Comparison of ENCODE assay signal across 9 mouse cellular contexts in the genomic region with DNA sequence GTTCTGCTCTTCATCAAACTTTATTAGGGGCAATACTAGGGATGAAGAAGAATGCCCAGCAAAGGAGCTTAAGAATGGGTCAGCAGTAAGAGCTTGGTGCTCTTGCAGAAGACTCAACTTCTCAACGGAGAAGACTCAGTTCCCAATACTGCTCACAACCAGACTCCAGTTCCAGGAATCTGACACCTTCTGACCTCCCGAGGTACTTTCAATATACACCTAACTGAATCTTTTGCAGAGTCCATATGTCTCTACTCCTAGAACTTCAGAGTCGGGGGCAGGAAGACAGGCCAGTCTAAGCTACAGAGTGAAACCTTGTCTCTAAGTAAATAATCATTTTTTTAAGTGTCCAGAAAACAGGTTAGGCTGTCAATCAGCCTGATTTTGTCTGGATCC. TPM values are rescaled to one million over a fixed set of nuclear protein-coding genes. Genes with fewer than 3 reads are reported as not detected.
A peak's percentile ranks its signal among the peaks of the same experiment; 100 is the strongest.
DNase-seq lines count a peak whose midpoint lies in the region; ATAC-seq lines count a peak whose summit lies in the region.
"Had no signal": no experiment of that assay in that cellular context is flagged by ENCODE, and none has a peak within 500 bp of the region (broad histone marks: within the 10 kb centered on the region; RNA-seq: fewer than 3 reads in every experiment).

No protein-coding gene starts in this region.

- peak overlapping the region; percentile 82 for H3K9ac ChIP-seq in neural tube, embryonic 11.5 days (ENCODE audit: low read length)
- peak overlapping the region; percentile 64 for H3K9ac ChIP-seq in forebrain, embryonic 15.5 days (replicated peaks)
- no peak overlapping the region; the same call in 1 of the 2 replicates for H3K9ac ChIP-seq in liver, embryonic 16.5 days (ENCODE audit: low read depth, low read length)

- peaks cover 10% of the 10 kb centered on the region; the same call in 1 of the 2 replicates for H3K4me1 ChIP-seq in neural tube, embryonic 11.5 days (ENCODE audit: control insufficient read depth, insufficient read depth, low read length)
- H3K4me1 ChIP-seq in forebrain, embryonic 15.5 days, result peaks cover 23% of the 10 kb centered on the region
- peaks cover 2% of the 10 kb centered on the region; the same call in 1 of the 2 replicates for H3K4me1 ChIP-seq in liver, embryonic 16.5 days (ENCODE audit: control insufficient read depth, low read depth, low read length)

- H3K4me2 ChIP-seq in neural tube, embryonic 11.5 days (ENCODE audit: low read depth), result peak overlapping the region; percentile 60
- H3K4me2 ChIP-seq in forebrain, embryonic 15.5 days (replicated peaks), result peak overlapping the region; percentile 58
- H3K4me2 ChIP-seq in liver, embryonic 16.5 days (ENCODE audit: low read depth, low read length), result peak overlapping the region; percentile 53

- H3K4me3 ChIP-seq in neural tube, embryonic 11.5 days (ENCODE audit: low read depth, low read length), result peak overlapping the region; percentile 79
- H3K4me3 ChIP-seq in forebrain, embryonic 15.5 days, result peak overlapping the region; percentile 68
- H3K4me3 ChIP-seq in liver, embryonic 16.5 days (ENCODE audit: low read depth, low read length), result peak overlapping the region; percentile 62

- 0 out of 2 replicates have a peak, but pooled peaks cover under 1% of the 10 kb centered on the region for H3K36me3 ChIP-seq in neural tube, embryonic 11.5 days (ENCODE audit: control insufficient read depth, insufficient read depth, low read length)
- H3K36me3 ChIP-seq in forebrain, embryonic 15.5 days, result no peaks in the 10 kb centered on the region
- no peaks in the 10 kb centered on the region for H3K36me3 ChIP-seq in liver, embryonic 16.5 days (ENCODE audit: control insufficient read depth, insufficient read depth)

- WGBS in neural tube, embryonic 11.5 days, result 7% methylated on average over 3 of the region's 3 CpGs
- WGBS in forebrain, embryonic 15.5 days, result 12% methylated on average over 3 of the region's 3 CpGs
- 19% methylated on average over 3 of the region's 3 CpGs for WGBS in liver, embryonic 16.5 days (ENCODE audit: insufficient replicate concordance)

- H3K9me3 ChIP-seq in neural tube, embryonic 11.5 days (ENCODE audit: control insufficient read depth, low read length), result peaks cover 3% of the 10 kb centered on the region; the same call in 1 of the 2 replicates
- H3K9me3 ChIP-seq in forebrain, embryonic 15.5 days, result no peaks in the 10 kb centered on the region
- no peaks in the 10 kb centered on the region for H3K9me3 ChIP-seq in liver, embryonic 16.5 days (replicated peaks; ENCODE audit: control insufficient read depth, low read length)

- ATAC-seq in neural tube, embryonic 11.5 days (ENCODE audit: insufficient read depth, low FRiP score, low TSS enrichment), result 0 out of 2 replicates have a peak, but pooled peaks have one; percentile 3
- ATAC-seq in forebrain, embryonic 15.5 days (replicated peaks), result peak; percentile 27
- ATAC-seq in liver, embryonic 16.5 days (ENCODE audit: low read depth), result no peak

- H3K27me3 ChIP-seq in neural tube, embryonic 11.5 days (ENCODE audit: control insufficient read depth, insufficient read depth, low read length), result no peaks in the 10 kb centered on the region
- H3K27me3 ChIP-seq in forebrain, embryonic 15.5 days, result no peaks in the 10 kb centered on the region
- peaks cover 38% of the 10 kb centered on the region for H3K27me3 ChIP-seq in liver, embryonic 16.5 days (ENCODE audit: control insufficient read depth, insufficient read depth, low read depth, low read length)

- no peak overlapping the region for H3K27ac ChIP-seq in neural tube, embryonic 11.5 days (ENCODE audit: low read depth, low read length)
- no peak overlapping the region for H3K27ac ChIP-seq in forebrain, embryonic 15.5 days (replicated peaks)
- no peak overlapping the region for H3K27ac ChIP-seq in liver, embryonic 16.5 days (ENCODE audit: low read length)

- DNase-seq in neural tube, embryonic 11.5 days (ENCODE audit: low spot score), result no peak
- DNase-seq in neural tube, embryonic 10.5 days (ENCODE audit: extremely low spot score, low spot score), result no peak
- no peak for DNase-seq in cerebellum, adult 11 months
- no peak for DNase-seq in left cerebral cortex, adult 18-20 months (ENCODE audit: low spot score in 2 of 2)
- no peak for DNase-seq in urinary bladder, adult 18-20 months (ENCODE audit: low spot score in 2 of 2)

RNA-seq across cellular contexts. Expression of gene Wtip, which starts 1.1 kb away (rescaled TPM):
- 5.3 and 5.8 TPM in 2 replicates for polyA plus RNA-seq in neural tube, embryonic 11.5 days (2014; fragmentation: Nextera tagmentation; extraction: Ambion mirVana)
- 3.0 and 4.3 TPM in 2 replicates for polyA plus RNA-seq in forebrain, embryonic 15.5 days (2015; fragmentation: Nextera tagmentation; extraction: Ambion mirVana)
- polyA plus RNA-seq in liver, embryonic 16.5 days (2015; fragmentation: Nextera tagmentation; extraction: Ambion mirVana), result 0.43 and 0.58 TPM in 2 replicates
- 10 to 100 TPM in 1 of 2 experiments, 1 to 10 TPM in 1; 9.7 to 11.3 TPM for total RNA-seq in left cerebral cortex, adult 18-20 months (2021)

RNA-seq across cellular contexts. Expression of gene Scgb1b30, which starts 36.7 kb away (rescaled TPM):
- not detected in 2 replicates for polyA plus RNA-seq in neural tube, embryonic 11.5 days (2014; fragmentation: Nextera tagmentation; extraction: Ambion mirVana)
- not detected in 2 replicates for polyA plus RNA-seq in forebrain, embryonic 15.5 days (2015; fragmentation: Nextera tagmentation; extraction: Ambion mirVana)
- not detected in 2 replicates for polyA plus RNA-seq in liver, embryonic 16.5 days (2015; fragmentation: Nextera tagmentation; extraction: Ambion mirVana)
- total RNA-seq in left cerebral cortex, adult 18-20 months (2021), result not detected
- total RNA-seq: adrenal gland, postnatal 36 days had no signal
- polyA plus RNA-seq: spleen, adult 2 months had no signal

RNA-seq across cellular contexts. Expression of gene Uba2, which starts 37.4 kb away (rescaled TPM):
- polyA plus RNA-seq in neural tube, embryonic 11.5 days (2014; fragmentation: Nextera tagmentation; extraction: Ambion mirVana), result 261 and 264 TPM in 2 replicates
- polyA plus RNA-seq in forebrain, embryonic 15.5 days (2015; fragmentation: Nextera tagmentation; extraction: Ambion mirVana), result 202 and 208 TPM in 2 replicates
- polyA plus RNA-seq in liver, embryonic 16.5 days (2015; fragmentation: Nextera tagmentation; extraction: Ambion mirVana), result 69.6 and 81.1 TPM in 2 replicates
- total RNA-seq in left cerebral cortex, adult 18-20 months (2021), result 10 to 100 TPM; 82.9 to 92.9 TPM
